Mouse (Mus musculus): ENCODE measurements around the gene Lysmd2. TPM values are rescaled to one million over a fixed set of nuclear protein-coding genes. Genes with fewer than 3 reads are reported as not detected.

Lysmd2 gene
- total and polyA plus RNA-seq, 3 experiments = 11.7 to 18.1 (median 16.2) TPM

GRCm38 (mm10) chr9:75589850-75590790 lies 35.4 kb upstream of the Lysmd2 start:
- Histone ChIP-seq H3K4me2 (ENCODE audit: insufficient read depth, low read depth, poor library complexity, severe bottlenecking) (no peak overlapping the region), H3K4me3 (replicated peaks in 1 of 3; ENCODE audit: low read depth in 2 of 3, low read length in 2 of 3, poor library complexity in 1 of 3) (no peak overlapping the region), H3K27ac (ENCODE audit: insufficient read depth, low read depth) (no peak overlapping the region), H3K27me3 (replicated peaks) (no peaks in the 10 kb centered on the region), H3K9ac (ENCODE audit: insufficient read depth, low read depth) (no peak overlapping the region), H3K79me2 (replicated peaks; ENCODE audit: control insufficient read depth, extremely low read depth, insufficient read depth, poor library complexity, severe bottlenecking) (no peaks in the 10 kb centered on the region), H3K9me3 (replicated peaks; ENCODE audit: low read length) (peaks cover 3% of the 10 kb centered on the region), H3K36me3 (replicated peaks in 1 of 2; ENCODE audit: control insufficient read depth in 1 of 2, insufficient read depth in 1 of 2, low read length in 1 of 2) (no peaks in the 10 kb centered on the region), H3K4me1 (ENCODE audit: control insufficient read depth in 1 of 2, insufficient read depth in 2 of 2) (no peaks in the 10 kb centered on the region)
- in situ Hi-C loops (cut with MboI; ENCODE audit: low pct_ligation_motif_present, low pct_unique_long_range_greater_than_20kb, low sequenced_read_pairs) (loop anchor here (10.0 kb wide), 1 partner anchor 75 kb away; no protein-coding TSS in a partner anchor), dilution Hi-C loops (cut with MboI; ENCODE audit: extremely low pct_ligation_motif_present, extremely low pct_unique_long_range_greater_than_20kb, low sequenced_read_pairs) (no loop called here)
- TF ChIP-seq USF2 (conservative IDR thresholded peaks at IDR 0.05; ENCODE audit: low read depth, low read length) = no peak
- TF ChIP-seq ETS1 (conservative IDR thresholded peaks at IDR 0.05; ENCODE audit: low read depth, low read length) = no peak
- DNase-seq (ENCODE audit: extremely low read depth) = no peak

DNA sequence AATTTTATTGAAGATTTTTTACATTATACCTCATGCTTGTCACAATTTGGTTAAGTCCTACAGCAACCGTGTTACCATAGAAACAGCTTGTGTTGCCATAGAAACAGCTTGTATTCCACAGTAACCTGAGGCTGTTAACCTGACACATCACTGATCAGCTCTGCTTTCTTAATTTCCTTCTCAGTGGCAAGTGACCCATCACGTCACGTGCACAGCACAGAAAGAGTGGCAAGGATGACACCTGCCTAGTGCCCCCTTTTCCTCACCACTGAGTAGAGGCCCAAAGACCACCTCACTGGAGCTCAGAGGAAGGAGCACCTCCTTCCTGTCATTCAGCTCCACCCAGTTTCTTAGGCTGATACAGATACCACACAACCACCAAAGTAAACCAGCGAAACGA lies 32.1 kb upstream of the Lysmd2 start:
- dilution Hi-C loops (cut with MboI; ENCODE audit: extremely low pct_ligation_motif_present, extremely low pct_unique_long_range_greater_than_20kb, low sequenced_read_pairs) = no loop called here
- Histone ChIP-seq H3K79me2 (replicated peaks; ENCODE audit: control insufficient read depth, extremely low read depth, insufficient read depth, poor library complexity, severe bottlenecking) (no peaks in the 10 kb centered on the region), H3K9me3 (replicated peaks; ENCODE audit: low read length) (peaks cover 3% of the 10 kb centered on the region), H3K4me2 (ENCODE audit: insufficient read depth, low read depth, poor library complexity, severe bottlenecking) (no peak overlapping the region), H3K27me3 (replicated peaks) (peaks cover 2% of the 10 kb centered on the region), H3K27ac (ENCODE audit: insufficient read depth, low read depth) (no peak overlapping the region), H3K4me3 (replicated peaks in 1 of 3; ENCODE audit: low read depth in 2 of 3, low read length in 2 of 3, poor library complexity in 1 of 3) (no peak overlapping the region), H3K36me3 (replicated peaks in 1 of 2; ENCODE audit: control insufficient read depth in 1 of 2, insufficient read depth in 1 of 2, low read length in 1 of 2) (no peaks in the 10 kb centered on the region), H3K9ac (ENCODE audit: insufficient read depth, low read depth) (no peak overlapping the region), H3K4me1 (ENCODE audit: control insufficient read depth in 1 of 2, insufficient read depth in 2 of 2) (no peaks in the 10 kb centered on the region)
- TF ChIP-seq NRF1 (IDR thresholded peaks at IDR 0.05; ENCODE audit: low read depth, low read length) (no peak), SIN3A (IDR thresholded peaks at IDR 0.05; ENCODE audit: low read length) (no peak), MYC (IDR thresholded peaks at IDR 0.05; ENCODE audit: low read depth, low read length) (no peak), EP300 (IDR thresholded peaks at IDR 0.05; ENCODE audit: low read length) (no peak), E2F4 (IDR thresholded peaks at IDR 0.05; ENCODE audit: insufficient replicate concordance, low read depth, low read length) (no peak), RCOR1 (conservative IDR thresholded peaks at IDR 0.05; ENCODE audit: low read depth, low read length) (no peak), MAFK (IDR thresholded peaks at IDR 0.05; ENCODE audit: insufficient replicate concordance, low read length) (no peak), CHD2 (IDR thresholded peaks at IDR 0.05; ENCODE audit: low read length) (no peak), POLR2AphosphoS2 (IDR thresholded peaks at IDR 0.05; ENCODE audit: low read depth, low read length) (no peak), USF2 (conservative IDR thresholded peaks at IDR 0.05; ENCODE audit: low read depth, low read length) (no peak), TCF12 (IDR thresholded peaks at IDR 0.05; ENCODE audit: low read depth, low read length) (no peak), MXI1 (IDR thresholded peaks at IDR 0.05; ENCODE audit: low read depth, low read length) (no peak), CHD1 (IDR thresholded peaks at IDR 0.05; ENCODE audit: low read depth, low read length) (no peak), GABPA (IDR thresholded peaks at IDR 0.05; ENCODE audit: insufficient replicate concordance, low read depth, low read length) (no peak), CTCF (conservative IDR thresholded peaks at IDR 0.05 in 1 of 2, IDR thresholded peaks at IDR 0.05 in 1 of 2; ENCODE audit: low read depth in 2 of 2, low read length in 2 of 2) (no peak), UBTF (IDR thresholded peaks at IDR 0.05; ENCODE audit: low read depth, low read length) (no peak)
- no peak for DNase-seq (ENCODE audit: extremely low read depth)
- in situ Hi-C loops (cut with MboI; ENCODE audit: low pct_ligation_motif_present, low pct_unique_long_range_greater_than_20kb, low sequenced_read_pairs) = no loop called here

Data from CH12.LX (cell line).